Mouse (Mus musculus): ENCODE measurements around the gene Gm15557.
"Not testable (repeated sequence)": the region's sequence is repeated elsewhere in the genome, so short reads cannot be mapped to it uniquely, and the experiment has no call there.

Gene Gm15557

DNA sequence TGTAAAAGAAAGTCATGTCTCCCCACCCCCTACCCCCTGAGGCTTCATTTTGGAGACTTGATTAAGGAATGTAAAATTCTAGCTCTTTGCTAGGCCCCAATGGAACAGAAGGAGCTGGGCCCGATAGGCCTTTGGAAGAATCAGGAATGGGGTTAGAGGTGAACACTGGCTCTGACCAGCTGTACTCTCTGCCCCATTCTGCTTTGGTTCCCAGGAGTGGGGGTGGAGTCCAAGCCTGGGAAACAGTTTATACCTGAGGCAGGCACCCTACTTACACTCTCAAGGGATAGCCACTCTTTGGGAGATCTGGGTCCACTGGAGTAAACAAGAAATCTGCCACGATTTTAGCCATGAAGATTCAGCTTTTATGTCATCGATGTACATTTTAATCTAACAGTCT, at the start of gene Gm15557:
Gene Gm15557 (plus strand): TSS at position 48 of the 400 bp plus-strand sequence.
- no peak for DNase-seq (ENCODE audit: low spot score in 2 of 2)

- no peak for DNase-seq (ENCODE audit: low spot score in 2 of 2)
Observed at GRCm38 (mm10) chr2:155894307-155895045, 46.1 kb upstream of the Gm15557 start.

DNA sequence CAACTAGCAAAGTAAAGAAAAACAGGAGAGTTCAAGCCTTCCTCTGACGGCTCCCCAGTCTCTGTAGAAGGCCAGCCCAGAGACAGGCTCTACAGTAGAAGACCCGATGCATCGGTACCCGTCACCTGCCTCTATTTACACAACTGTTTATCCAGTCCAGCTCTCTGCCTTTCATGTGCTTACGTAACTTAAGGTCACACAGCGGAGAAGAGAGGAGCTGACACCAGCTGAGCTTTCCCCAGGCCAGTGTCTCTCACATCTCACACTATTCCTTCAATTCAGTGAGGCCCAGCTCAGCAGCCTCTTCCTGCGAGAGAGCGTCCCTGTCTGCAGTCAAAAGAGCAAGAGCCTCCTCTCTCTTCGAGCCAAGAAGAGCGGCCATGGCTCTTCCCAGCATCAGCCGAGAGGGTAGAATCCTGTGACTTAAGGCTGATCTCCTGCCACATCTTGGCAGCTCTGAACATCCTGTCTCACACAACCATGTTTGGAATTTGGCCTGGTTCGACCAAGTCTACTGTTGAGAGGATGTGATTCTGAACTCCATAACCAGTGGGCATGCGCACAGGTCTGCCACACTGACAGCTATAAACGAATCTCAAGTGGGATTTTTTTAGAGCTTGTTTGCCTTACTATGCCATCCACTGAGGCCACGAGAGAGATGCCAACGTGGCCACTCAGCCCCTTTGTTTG, 45.3 kb upstream of the Gm15557 start:
- DNase-seq (ENCODE audit: low spot score in 2 of 2), result no peak

DNA sequence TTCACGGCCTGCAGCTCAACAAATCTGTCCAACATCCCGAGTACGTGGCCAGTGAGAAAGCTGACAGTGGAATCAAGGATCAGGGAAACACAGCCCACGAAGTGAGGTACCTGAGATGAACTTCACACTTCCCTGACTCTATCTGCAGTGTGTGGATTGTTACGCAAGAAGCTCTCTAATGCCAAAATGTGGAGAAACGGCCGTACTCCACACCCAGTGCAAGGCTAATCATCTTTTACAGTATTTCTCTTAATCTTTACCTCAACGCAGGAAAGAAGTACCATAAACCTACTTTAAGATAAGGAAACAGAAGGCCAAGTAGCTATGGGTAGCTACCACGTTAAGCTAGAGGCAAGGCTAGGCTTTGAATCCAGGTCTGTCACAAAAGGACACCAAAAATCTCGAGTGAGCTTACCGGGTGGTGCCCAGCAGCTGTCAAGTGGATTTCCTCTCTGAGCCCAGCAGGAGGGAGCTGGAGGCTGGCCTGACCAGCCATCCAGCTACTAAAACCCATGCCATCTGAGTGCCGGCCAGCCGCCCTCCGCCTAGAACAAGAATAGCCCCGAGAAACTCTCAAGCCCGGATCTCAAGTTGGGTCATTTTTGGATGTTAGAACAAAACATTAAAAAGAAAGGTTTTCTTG, 37.4 kb upstream of the Gm15557 start:
- DNase-seq (ENCODE audit: low spot score in 2 of 2), result no peak

GRCm38 (mm10) chr2:155903632-155904008, 36.9 kb upstream of the Gm15557 start:
- no peak for DNase-seq (ENCODE audit: low spot score in 2 of 2)

DNA sequence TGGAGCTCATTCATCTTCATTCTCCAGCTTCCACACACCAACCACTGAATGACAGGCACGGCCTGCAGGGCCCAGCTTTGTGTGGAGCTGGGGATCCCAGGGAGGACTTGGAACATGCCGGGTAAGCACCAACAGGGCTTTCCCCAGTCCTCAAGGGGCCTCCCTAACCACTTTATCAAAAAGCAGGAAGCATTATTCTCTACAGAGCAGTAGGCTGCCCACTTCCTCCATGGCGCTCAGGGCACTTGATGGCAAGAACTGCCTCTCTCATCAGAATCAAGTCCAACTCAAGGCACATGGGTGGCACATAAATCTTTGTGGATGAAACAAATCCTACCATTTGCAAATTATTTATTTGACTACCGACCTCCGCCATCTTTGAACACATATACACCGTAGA, 25.8 kb upstream of the Gm15557 start:
- DNase-seq (ENCODE audit: low spot score in 2 of 2), result no peak

DNA sequence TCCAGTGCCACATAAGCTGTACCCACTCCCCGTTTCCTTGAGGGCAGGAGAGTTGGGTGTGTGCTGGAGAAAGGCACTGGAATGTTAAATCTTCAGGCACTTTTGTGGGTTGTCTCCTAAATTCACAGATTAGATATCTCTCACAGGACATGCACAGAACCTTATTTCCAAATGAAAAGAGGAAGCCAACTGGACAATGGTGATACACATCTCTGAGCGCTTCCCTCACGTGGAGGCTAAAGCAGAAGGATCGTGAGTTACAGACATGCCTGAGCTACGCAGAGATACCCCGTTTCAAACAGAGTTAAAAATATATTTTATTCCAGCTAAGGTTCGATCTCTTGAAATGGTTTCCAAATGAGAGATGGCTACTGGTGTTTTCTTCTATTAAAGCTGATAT, 17.4 kb upstream of the Gm15557 start:
- DNase-seq (ENCODE audit: low spot score in 2 of 2), result no peak

- DNase-seq (ENCODE audit: low spot score in 2 of 2), result not testable (repeated sequence)
Observed at GRCm38 (mm10) chr2:155925213-155925612, 15.3 kb upstream of the Gm15557 start.

GRCm38 (mm10) chr2:155928711-155929345, 11.7 kb upstream of the Gm15557 start:
- DNase-seq (ENCODE audit: low spot score in 2 of 2), result no peak

DNA sequence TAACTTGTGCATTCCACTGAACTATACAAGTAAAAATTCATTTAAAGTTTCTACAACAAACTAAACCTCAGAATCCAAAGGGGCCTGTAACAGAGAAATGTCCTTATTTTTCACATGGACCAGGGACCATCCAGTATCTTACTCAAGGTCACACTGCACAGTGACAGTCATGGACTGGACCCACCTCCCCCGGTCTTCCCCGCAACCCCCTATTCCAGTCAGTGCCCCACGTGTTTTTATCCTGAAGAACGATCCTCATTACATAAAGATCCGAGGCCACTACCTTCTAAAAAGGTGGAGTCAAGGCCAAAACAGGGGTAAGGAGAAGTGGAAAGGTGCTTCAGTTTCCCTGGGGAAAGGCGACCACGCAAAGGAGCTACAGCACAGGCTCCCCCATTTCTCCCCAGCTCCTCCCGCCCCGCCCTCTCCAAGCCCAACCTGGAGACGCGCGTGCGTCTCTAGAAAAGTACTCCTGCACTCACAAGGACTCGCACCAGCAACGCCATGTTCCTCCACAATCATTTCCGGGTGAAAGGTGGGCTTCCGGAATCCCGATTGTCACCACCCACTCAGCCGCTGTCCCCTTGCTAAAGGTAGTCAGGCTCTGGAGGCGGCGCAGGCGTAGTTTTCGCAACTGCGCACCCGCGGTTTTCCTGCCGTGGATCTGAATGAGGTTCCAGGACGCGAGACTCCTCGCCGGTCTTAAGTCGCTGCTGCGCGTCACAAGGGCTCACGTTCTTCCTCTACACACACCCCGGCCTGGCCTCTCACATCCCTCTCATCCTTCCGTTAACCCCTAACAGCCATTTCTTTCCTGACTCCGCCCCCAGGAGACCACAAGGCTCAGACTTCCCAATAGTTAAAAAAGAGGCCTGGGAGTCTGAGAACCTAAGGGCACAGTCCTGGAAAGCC, 10.7 kb upstream of the Gm15557 start, which contains the start of gene Uqcc1:
Gene Uqcc1 (minus strand): TSS at position 780 of the 912 bp plus-strand sequence.
- peak; percentile 86 to 90 for DNase-seq (ENCODE audit: low spot score in 2 of 2)

DNA sequence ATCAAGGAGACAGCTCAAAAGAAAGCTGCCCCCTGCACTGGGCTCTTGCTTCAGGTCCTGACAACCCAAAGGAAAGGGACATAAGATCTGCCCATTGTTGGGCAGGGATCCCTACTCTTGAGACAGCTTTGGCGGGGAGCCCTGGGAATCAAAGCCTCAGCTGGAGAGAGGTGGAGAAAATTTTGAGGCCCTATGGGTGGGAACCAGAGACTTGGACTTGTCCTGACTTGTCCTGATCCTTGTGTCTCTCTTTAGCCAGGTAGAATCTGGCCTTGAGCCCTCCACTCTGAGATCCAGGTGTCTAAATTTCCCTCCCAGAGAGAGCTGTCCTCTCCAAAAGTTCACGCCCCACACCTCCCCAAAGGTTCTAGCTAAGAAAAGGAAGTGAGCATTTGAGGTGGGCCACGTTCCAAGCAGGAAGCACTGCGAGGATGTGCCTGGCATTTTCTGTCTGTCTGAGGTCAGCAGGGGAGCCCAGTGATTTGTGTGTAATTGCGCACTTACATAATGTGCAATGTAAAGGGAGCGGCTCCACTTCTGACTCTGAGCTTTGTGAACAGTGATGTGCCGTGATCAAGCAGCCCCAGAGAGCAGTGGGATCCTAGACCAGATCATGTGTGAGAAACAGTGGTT, 515 bp upstream of the Gm15557 start:
- DNase-seq (ENCODE audit: low spot score in 2 of 2), result no peak

GRCm38 (mm10) chr2:155941697-155942442, 1.3 kb downstream of the Gm15557 start:
- no peak for DNase-seq (ENCODE audit: low spot score in 2 of 2)

DNA sequence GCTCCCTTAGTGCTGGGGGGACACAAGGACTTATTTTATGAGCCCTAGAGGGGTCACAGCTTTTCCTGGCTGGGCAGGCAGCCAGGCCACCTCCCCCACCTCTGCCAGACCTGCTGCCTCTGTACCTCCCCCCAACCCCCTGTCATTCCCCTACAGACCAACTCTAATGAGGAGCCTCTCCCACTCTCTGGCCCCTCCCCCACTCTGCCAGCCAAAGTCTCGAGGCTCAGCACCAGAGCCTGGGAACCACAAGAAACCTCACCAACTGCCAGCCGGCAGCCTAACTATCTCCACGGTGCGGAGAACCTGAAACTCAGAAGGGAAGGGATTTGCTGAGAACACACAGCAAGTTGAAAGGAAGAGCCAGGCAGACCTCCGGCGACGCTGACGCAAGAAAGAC, 2.9 kb downstream of the Gm15557 start:
- no peak for DNase-seq (ENCODE audit: low spot score in 2 of 2)

- no peak for DNase-seq (ENCODE audit: low spot score in 2 of 2)
Observed at GRCm38 (mm10) chr2:155944685-155945084, 4.2 kb downstream of the Gm15557 start.

DNA sequence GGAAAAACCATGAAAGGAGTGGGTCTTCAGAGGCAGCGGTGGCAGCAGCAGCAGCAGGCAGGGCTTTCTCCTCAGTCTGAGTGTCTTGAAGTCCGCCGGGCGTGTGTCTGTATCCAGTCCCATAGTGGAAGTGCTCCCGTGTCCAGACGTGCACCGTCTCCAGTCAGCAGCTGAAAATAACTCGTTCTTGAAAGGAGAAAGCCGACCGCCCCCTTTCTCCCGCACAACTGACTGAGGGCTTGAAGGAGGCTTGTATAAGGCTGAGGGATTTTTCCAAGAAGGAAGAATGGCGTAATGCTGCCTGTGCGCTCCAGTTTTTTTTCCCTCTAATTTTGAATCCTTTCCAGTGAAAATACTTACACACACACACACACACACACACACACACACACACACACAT, 4.6 kb downstream of the Gm15557 start, which contains the start of gene Gdf5:
Gene Gdf5 (minus strand): TSS at position 244 of the 400 bp plus-strand sequence.
- DNase-seq (ENCODE audit: low spot score in 2 of 2), result no peak

- DNase-seq (ENCODE audit: low spot score in 2 of 2), result no peak
Observed at GRCm38 (mm10) chr2:155945580-155945979, 5.1 kb downstream of the Gm15557 start.

DNA sequence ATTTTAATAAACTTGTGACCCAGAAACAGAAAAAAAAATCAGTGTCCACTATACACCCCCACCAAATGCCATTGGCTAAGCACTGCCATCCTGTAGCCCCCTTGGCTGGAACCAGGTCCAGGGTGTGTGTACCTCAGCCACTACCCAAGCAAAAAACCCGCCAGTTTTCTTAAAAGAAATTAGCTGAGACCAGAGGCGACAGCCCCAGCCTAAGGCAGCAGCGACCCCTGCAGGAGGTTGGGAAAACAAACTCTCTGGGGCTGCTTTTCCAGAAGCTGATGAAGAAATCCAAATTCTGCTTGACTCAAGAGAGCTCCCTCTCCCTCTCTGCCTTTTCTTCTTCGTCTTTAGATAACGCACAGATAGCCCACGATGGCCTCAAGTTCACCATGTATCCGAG, 5.5 kb downstream of the Gm15557 start:
- DNase-seq (ENCODE audit: low spot score in 2 of 2), result peak; percentile 57 to 85

GRCm38 (mm10) chr2:155946499-155946898, 6.0 kb downstream of the Gm15557 start:
- DNase-seq (ENCODE audit: low spot score in 2 of 2), result no peak

- no peak for DNase-seq (ENCODE audit: low spot score in 2 of 2)
Observed at GRCm38 (mm10) chr2:155947390-155948002, 7.0 kb downstream of the Gm15557 start.

All from urinary bladder, postnatal 4 days (tissue).